ENCODE assay signal across 20 mouse cellular contexts in the genomic region with DNA sequence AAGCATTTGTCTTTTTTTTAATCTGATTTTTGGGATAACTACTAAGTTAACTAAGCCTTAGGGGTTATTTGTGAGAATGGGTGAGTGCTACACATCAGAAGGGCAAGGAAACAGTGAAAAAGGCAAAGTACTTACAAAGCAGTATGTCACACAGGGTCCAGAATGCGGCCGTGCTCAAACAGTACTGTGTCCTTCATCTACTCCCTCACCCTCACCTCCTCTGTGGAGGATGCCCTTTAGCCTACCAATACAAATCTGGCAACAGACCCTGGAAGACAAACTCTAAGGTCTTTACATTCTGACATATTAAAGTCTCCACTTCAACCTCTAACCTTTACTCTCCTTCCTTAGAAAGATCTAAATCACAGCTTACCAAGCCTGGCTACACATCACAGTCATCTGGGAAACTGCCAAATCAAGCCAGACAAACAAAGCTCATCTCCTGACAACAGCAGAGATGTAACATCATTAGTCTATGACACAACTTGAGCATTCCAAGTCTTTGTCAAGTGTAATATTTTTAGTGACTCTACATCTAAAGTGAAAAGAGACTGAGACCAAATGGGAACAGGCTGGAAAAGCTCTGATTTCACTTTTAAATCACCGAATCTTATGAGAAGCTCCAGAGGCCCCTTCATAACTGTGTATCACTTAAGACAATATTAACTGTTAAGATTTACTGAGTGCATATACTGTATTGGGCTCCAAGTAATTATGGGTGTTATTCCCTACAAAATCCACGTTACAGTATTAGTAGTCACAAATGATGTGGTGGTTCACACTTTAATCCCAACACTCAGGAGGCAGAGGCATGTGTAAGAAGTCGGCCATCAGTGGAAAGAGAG. TPM values are rescaled to one million over a fixed set of nuclear protein-coding genes. Genes with fewer than 3 reads are reported as not detected.
"Had no signal": no experiment of that assay in that cellular context is flagged by ENCODE, and none has a peak within 500 bp of the region (broad histone marks: within the 10 kb centered on the region; RNA-seq: fewer than 3 reads in every experiment).

No protein-coding gene starts in this region.

- H3K9ac ChIP-seq: limb, embryonic 15.5 days; liver, embryonic 12.5 days; liver, embryonic 14.5 days; midbrain, embryonic 13.5 days; midbrain, embryonic 15.5 days; neural tube, embryonic 12.5 days; stomach, embryonic 15.5 days had no signal

- H3K27ac ChIP-seq: limb, embryonic 15.5 days; liver, embryonic 12.5 days; liver, embryonic 14.5 days; macrophage; midbrain, embryonic 13.5 days; midbrain, embryonic 15.5 days; neural tube, embryonic 12.5 days; stomach, embryonic 15.5 days; stomach, postnatal 0 days had no signal

- H3K4me1 ChIP-seq: limb, embryonic 15.5 days; liver, embryonic 12.5 days; midbrain, embryonic 13.5 days; midbrain, embryonic 15.5 days; neural tube, embryonic 12.5 days; stomach, embryonic 15.5 days had no signal

- ATAC-seq: liver, embryonic 12.5 days; midbrain, embryonic 13.5 days; midbrain, embryonic 15.5 days had no signal

- H3K36me3 ChIP-seq: limb, embryonic 15.5 days; midbrain, embryonic 13.5 days; midbrain, embryonic 15.5 days; neural tube, embryonic 12.5 days; stomach, embryonic 15.5 days had no signal

- H3K9me3 ChIP-seq: limb, embryonic 15.5 days; liver, embryonic 12.5 days; megakaryocyte, embryonic 14.5 days; midbrain, embryonic 13.5 days; midbrain, embryonic 15.5 days; neural tube, embryonic 12.5 days; stomach, embryonic 15.5 days had no signal

- H3K4me2 ChIP-seq: limb, embryonic 15.5 days; liver, embryonic 12.5 days; midbrain, embryonic 11.5 days; midbrain, embryonic 13.5 days; midbrain, embryonic 15.5 days; neural tube, embryonic 12.5 days; stomach, embryonic 15.5 days had no signal

- DNase-seq: right cerebral cortex, postnatal 14 days; thymus, adult 2 months; thymus, postnatal 25 days; thymus, postnatal 4 days had no signal

- H3K4me3 ChIP-seq: limb, embryonic 15.5 days; liver, embryonic 12.5 days; megakaryocyte, embryonic 14.5 days; midbrain, embryonic 13.5 days; midbrain, embryonic 15.5 days; neural tube, embryonic 12.5 days; stomach, embryonic 15.5 days had no signal

- H3K27me3 ChIP-seq: limb, embryonic 15.5 days; liver, embryonic 12.5 days; megakaryocyte, embryonic 14.5 days; midbrain, embryonic 13.5 days; midbrain, embryonic 15.5 days; neural tube, embryonic 12.5 days; stomach, embryonic 15.5 days had no signal

RNA-seq across cellular contexts. Expression of a gene that starts 48.9 kb away (rescaled TPM):
- total RNA-seq: megakaryocyte progenitor cell, adult 5-6 weeks; midbrain, postnatal 0 days; neutrophil, adult 5-6 weeks had no signal
- polyA plus RNA-seq: liver, embryonic 12.5 days; liver, embryonic 14.5 days; liver, embryonic 16.5 days; macrophage; midbrain, embryonic 11.5 days; midbrain, embryonic 13.5 days; midbrain, embryonic 15.5 days; neural tube, embryonic 14.5 days had no signal
